Mouse (Mus musculus) heart, adult 2 months (tissue): ENCODE data around the gene Chst8.

ENCODE experiments used
- CTCF ChIP-seq: fragments of 200-600 bp; IDR thresholded peaks from 2 replicates; pipeline ENCODE4 v1.8.1; 2022; ENCODE audit warnings: antibody characterized with exemption, mild to moderate bottlenecking, moderate library complexity
- EP300 ChIP-seq: fragments of 200-500 bp; IDR thresholded peaks from 2 replicates; pipeline ENCODE4 v1.6.1; 2011; ENCODE audit warnings: low read depth, low read length, control low read depth; ENCODE audit not compliant: insufficient read depth

DNA sequence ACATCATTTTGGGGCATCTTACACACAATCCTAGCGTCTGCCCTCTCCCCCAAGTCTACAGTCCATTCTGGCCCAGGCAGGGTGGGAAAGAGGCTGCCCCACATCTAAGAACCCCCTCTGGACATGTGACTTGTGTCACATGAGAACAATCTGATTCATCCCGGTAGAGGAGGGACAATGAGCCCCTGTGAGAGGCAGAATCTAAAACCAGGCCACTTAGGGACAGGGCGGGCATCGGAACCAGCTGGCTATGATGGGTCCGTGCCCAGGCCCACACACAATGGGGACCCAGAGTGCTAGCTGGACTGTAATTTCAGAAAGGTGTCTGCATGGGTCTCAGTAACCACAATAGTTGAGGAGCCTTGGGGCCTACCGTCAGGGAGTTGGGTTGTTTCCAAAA is 78.2 kb downstream of the Chst8 start:
- no peak for TF ChIP-seq EP300
- no peak for TF ChIP-seq CTCF
